Mouse (Mus musculus) A20 (cell line): ENCODE measurements around the gene Zfp213.
A peak's percentile ranks its signal among the peaks of the same experiment; 100 is the strongest.
"Not testable (repeated sequence)": the region's sequence is repeated elsewhere in the genome, so short reads cannot be mapped to it uniquely, and the experiment has no call there.

ENCODE experiments used
- DNase-seq: peaks from one replicate; pipeline ENCODE4 v3.0.0-alpha.2; 2011; ENCODE audit warnings: low read depth, low spot score

Zfp213 gene

DNA sequence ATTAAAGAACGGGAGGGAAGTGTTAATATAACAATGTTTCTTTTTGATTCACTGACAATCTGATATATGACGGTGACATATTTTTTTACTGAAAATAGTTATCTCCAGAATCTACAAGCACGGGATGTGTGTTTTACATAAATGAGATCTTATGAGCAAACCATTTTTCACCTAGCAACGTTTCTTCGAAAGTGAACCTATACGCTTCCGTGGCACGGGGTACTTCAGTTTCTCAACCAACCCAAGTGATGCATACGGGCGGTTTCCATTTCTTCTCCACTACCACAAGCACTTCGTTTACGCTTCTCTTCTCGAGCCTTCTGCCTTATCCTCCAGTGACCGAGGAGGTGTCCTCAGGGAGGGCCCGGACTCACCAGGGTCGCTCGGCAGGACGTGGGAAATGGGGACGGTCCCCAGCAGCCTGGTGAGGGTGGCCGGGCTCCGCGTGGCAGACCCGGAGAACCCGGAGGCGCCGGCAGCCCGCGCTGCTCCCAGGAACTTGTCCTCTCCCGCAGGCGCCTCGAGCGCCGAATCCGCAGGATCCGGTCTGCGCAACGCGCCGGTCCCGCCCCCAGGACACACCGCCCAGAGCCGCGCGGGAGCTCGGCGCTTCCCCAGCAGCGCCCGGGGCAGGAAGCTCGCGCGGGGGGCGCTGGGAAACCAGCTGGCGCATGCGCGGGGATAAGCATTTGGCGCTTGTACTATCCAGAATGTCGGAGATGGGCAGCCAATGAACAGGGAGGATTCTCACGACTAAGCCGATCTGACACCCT, at the start of gene Zfp213:
Gene Zfp213 (minus strand): TSS at position 644 of the 773 bp plus-strand sequence.
- DNase-seq, result peak; percentile 96

- peak; percentile 96 for DNase-seq
These were observed 46.3 kb upstream of the Zfp213 start for GRCm38 (mm10) chr17:23610361-23610800.

DNA sequence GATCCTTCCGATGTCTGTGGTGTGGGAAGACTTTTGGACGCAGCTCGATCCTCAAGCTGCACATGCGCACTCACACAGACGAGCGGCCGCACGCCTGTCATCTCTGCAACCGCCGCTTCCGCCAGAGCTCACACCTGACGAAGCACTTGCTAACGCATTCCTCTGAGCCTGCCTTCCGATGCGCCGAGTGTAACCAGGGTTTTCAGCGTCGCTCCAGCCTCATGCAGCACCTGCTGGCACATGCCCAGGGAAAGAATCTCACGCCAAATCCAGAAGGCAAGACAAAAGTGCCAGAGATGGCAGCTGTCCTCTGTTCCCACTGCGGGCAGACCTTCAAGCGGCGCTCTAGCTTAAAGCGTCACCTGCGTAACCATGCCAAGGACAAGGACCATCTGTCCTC, 45.6 kb upstream of the Zfp213 start:
- DNase-seq, result no peak

DNA sequence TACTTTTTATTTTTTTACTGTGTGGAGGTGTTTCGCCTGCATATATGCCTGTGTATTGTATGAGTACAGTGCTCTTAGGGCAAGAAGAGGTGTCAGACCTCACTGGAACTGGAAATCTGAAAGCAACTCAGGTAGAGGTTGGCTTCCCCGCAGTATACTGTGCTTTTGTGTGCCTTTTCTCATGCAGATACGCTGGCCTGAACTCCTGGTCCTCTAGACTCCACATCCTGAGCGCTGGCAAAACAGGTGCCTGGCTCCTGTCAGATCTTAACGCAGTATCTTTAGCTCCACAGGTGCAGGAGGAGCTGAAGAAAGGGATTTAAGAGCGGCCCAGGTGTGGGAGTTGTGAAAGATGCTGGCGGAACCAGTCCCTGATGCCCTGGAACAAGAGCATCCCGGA, 41.2 kb upstream of the Zfp213 start:
- DNase-seq, result no peak

GRCm38 (mm10) chr17:23604394-23604793, 40.4 kb upstream of the Zfp213 start:
- DNase-seq, result peak; percentile 23

- DNase-seq, result peak; percentile 70
These were observed 39.5 kb upstream of the Zfp213 start for GRCm38 (mm10) chr17:23603542-23603941.

- DNase-seq, result no peak
These were observed 39.0 kb upstream of the Zfp213 start for GRCm38 (mm10) chr17:23603077-23603476.

- DNase-seq, result no peak
These were observed 38.0 kb upstream of the Zfp213 start for GRCm38 (mm10) chr17:23601836-23602585.

GRCm38 (mm10) chr17:23600641-23601622, 36.9 kb upstream of the Zfp213 start, which contains the start of gene Zscan10:
Zscan10 (plus strand) TSS chr17:23600856.
- no peak for DNase-seq

DNA sequence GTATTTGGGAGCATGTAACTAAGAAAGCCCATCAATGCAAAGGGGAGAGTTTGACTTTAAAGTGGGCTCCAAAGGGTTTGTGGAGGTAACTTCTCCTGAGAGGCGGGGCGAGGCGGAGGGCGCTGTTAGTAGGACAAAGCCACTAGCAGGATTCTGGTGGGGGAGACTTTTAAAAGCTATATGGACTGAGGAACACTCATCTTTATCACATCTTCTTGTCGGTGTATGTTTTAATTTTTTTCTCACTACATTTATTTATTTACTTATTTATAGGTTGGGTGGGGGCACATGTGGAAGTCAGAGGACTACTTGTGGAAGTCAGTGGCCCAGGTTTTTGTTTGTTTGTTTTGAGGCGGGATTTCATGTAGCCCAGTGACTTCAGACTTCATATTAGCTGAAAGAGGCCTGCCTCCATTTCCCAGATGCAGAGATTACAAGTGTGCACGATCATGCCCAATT, 35.6 kb upstream of the Zfp213 start:
- DNase-seq, result peak; percentile 89

DNA sequence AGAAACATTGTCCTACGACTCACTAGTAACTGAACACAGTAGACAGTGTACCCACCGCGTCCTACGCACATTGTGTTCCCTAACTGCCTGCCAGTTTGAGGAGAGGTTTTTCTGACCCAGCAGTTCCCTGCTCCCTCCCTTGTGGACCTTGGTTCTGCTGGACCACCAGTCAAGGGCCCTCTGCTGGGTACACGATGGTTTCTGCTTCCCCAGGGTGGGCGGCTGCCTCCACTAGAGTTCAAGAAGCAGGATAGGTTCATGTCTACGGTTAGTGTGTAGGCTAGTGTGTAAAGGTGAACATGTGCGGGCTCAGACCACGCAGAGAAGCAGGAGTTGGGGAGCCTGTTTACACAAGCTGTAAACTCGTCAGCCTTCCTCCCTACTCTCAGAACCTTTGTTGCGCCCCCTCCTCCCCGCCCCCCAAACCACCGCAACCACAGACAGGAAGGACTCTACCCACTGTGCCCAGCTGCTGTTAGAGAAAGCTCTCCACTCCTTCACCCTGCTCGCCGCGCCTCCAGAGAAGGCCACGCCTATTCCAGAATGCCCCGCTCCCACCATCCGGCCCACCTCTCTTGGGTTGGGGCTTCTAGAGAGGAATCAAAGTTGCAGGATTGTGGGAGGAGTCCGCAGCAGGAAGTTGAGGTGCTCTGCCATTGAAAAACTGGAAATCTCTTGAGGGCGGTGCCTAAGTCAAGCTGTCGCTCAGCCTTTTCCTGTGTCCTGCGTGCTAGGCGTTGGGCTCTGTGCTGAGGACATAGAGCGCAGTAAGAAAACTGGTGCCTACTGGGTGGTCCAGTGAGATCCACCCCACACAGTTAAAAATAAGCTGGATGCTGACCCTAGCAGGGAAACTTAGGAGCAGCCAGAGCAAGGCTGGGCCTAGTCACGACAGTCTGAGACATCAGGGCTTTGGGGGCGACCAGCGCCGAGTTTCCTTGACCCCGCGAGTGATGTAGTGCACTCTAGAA, 34.8 kb upstream of the Zfp213 start, which contains the start of gene Zfp13:
Gene Zfp13 (minus strand): TSS at position 906 of the 971 bp plus-strand sequence.
- peak; percentile 94 for DNase-seq

GRCm38 (mm10) chr17:23595139-23595538, 31.1 kb upstream of the Zfp213 start:
- DNase-seq, result not testable (repeated sequence)

- DNase-seq, result no peak
These were observed 28.9 kb upstream of the Zfp213 start for GRCm38 (mm10) chr17:23592926-23593300.

GRCm38 (mm10) chr17:23592208-23592925, 28.3 kb upstream of the Zfp213 start:
- DNase-seq, result peak; percentile 94

DNA sequence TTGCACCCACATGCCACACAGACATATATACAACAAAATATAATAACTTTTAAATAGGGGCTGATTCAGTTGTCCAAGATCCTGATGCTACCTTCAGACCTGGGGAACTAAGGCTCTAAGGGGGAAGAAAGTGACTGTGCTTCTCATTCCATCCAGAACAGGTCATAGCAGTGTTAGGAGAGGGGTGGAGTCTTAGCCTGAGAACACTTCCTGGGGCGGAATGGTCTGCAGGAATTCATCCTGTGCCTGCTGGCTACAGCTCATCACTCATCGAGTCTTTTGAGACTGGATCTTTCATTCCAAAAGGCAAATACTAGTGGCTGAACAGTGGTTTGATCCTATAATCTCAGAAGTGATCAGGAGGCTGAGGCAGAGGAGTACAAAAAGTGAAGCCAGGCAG, 23.2 kb upstream of the Zfp213 start:
- no peak for DNase-seq

DNA sequence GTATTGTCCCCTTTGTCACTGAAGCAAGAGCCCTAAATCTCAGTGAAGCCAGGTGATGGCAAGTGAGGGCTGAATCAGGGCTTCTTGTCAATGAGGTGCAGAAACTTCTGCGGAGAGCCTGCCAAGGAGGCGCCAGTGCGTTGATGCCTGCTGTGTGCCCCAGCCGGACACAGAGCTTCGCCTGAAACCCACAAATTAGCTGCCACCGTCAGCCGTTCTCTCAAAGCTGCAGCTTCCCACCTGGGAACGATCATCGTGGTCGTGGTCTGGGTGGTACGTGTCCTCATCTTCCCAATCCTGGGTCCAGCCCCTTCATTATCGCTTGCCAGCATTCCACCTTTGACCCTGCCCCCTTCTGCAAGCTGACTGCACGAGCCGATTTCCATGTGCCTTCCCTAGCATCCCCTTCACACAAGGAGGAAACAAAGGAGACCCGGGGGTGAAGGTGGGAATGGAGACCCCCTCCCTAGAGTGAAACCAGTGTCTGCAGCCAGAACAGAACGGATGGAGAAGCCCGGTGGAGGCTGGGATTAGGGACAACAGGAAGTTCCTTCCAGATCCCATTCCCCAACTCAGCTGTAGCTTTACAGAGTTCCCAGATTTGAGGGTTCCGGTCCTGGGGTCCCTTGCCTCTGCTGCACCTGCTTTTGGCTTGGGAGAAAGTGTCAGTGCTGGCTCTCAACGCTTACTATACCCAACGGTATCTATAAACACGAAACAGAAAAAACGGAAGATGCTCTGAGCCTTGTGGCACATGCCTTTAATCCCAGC, 21.9 kb upstream of the Zfp213 start:
- no peak for DNase-seq

DNA sequence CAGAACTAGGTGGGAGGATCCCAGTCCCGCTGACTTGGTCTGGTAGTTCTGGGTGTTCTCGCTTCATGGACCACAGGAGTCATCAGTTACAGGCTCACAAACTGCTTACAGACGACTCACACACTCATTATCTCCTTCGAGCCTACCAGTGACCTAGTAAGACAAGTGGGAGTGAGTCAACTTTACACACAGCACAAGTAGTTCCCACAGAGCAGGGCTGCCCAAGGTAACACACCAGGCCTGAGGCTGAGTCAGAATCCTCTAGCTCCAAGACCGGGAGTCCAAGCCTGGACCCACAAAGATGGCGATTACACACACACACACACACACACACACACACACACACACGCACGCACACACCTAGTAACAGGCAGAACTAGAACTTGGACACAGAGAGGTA, 20.7 kb upstream of the Zfp213 start:
- no peak for DNase-seq

DNA sequence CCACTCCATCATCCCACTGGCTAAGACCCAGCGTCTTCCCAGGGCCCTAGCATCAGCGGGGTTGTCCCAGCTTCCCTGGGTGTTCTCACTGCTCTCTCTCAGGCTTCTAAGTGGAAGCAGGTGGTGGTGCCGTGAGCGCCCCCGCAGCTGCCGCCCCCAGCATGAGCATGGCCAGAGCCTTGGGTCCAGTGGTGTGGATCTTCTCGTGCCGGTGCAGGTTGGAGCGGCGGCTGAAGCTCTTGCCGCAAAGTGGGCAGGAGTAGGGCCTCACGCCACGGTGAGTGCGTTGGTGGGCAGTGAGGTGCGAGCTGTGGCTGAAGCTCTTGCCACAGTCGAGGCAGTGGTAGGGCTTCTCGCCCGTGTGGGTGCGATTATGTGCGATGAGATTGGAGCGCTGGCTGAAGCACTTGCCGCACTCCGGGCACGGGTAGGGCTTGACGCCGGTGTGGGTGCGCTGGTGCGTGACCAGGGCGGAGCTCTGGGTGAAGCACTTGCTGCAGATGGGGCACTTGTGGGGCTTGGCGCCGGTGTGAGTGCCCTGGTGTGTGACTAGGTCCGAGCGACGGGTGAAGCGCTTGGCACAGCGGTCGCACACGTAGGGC, 12.0 kb upstream of the Zfp213 start:
- DNase-seq, result peak; percentile 92
